Mouse (Mus musculus) heart, postnatal 0 days (tissue): ENCODE measurements around the gene Ccdc110.

ENCODE experiments used
- CTCF ChIP-seq: IDR thresholded peaks from 2 replicates; pipeline ENCODE4 v1.5.1; 2016; ENCODE audit warnings: antibody characterized with exemption, control low read depth, low read depth
- EP300 ChIP-seq: IDR thresholded peaks from 2 replicates; pipeline ENCODE4 v1.6.1; 2016; ENCODE audit warnings: antibody characterized with exemption, low read depth

DNA sequence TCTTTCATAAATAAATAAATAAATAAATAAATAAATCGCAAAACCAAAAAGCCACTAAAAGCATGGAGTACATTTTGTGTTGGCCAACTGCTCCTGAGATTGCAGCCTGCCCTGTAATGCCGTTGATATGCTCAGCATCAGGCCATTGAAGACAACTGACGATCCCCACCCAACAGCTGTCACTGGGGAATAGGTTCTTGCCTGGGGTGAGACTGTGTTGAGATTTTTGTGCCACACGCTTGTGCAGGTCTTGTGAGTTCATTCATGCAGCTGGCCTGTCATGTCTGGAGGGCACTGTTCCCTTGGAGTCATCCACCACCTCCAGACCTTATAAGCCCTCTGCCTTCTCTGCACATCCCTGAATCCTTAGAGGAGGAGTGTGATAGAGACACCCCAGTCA, 11.9 kb downstream of the Ccdc110 start:
- TF ChIP-seq CTCF = no peak
- TF ChIP-seq EP300 = no peak
